Mouse (Mus musculus) T-cell, adult 2 months (primary cell): ENCODE data around the gene Gpr182.

Source experiments
- DNase-seq: peaks from one replicate; pipeline ENCODE4 v3.0.0; 2022; ENCODE audit warnings: low spot score

The Gpr182 gene

DNA sequence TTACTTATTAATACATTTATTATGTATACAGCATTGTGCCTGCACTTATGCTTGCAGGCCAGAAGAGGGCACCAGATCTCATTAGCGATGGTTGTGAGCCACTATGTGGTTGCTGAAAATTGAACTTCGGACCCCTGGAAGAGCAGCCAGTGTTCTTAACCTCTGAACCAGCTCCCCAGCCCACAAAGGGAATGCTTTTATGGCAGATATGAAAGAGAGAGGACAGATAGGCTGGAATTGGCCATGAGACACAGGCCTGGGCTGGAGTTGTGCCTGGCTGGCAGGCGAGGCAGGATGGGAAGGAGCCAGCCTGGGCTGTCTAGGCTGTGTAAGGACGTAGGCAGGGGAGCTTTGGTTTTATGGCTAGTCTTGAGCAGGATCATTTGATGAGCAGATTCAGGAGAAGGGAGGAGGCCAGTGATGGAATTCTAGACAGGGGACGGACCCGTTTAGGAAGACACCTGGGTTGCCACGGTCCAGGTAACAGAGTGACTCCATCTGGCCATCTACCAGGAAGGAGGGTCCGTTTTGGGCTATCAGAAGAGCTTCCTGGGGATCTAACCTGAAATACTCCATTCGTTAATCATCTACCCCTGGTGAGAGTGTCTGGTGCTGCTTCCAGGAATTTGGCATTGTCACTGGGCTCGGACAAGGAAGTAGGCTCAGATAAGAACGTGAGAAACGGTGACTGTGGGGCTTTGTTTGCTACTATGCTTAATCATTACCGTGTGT is 13.2 kb downstream of the Gpr182 start:
- peak; percentile 41 for DNase-seq

GRCm38 (mm10) chr10:127737552-127737951 is 14.0 kb downstream of the Gpr182 start:
- DNase-seq, result no peak

- no peak for DNase-seq
These were observed 14.6 kb downstream of the Gpr182 start for GRCm38 (mm10) chr10:127736916-127737315.

DNA sequence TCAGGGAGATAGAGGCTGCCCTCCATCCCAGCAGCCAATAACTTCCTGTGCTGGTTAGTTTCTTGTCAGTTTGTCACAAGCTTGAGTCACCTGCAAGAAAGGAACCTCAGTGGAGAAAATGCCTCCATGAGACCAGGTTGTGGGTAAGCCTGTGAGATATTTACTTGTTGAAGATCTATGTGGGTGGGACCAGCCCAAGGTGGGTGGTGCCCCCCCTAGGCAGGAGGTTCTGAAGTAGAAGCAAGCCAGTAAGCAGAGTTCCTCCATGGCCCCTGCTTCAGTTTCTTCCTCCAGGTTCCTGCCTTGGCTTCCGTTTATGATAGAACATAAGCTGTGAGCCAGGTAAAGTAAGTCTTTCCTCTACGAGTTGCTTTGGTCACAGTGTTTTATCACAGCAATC is 15.3 kb downstream of the Gpr182 start:
- no peak for DNase-seq

GRCm38 (mm10) chr10:127734434-127734833 is 17.1 kb downstream of the Gpr182 start:
- no peak for DNase-seq

DNA sequence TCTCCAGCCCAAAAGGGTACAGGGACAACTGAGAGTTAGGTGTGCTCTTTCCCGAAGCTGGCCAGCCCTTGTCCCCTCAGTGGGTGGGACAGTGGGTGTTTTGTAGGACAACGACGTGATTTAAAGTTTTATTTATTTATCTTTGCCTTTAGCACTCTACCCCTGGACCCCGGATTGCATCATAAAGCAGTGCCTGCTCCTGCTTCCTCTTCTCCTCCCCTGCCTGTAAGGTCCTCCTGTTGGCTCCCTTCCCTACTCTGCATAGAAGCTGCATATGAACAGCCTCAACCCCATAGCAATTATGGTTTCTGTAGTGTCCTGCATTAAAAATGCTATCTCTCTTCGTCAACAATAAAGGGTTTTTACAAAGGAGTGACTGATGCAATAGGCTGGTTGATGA is 20.1 kb downstream of the Gpr182 start:
- DNase-seq, result no peak

DNA sequence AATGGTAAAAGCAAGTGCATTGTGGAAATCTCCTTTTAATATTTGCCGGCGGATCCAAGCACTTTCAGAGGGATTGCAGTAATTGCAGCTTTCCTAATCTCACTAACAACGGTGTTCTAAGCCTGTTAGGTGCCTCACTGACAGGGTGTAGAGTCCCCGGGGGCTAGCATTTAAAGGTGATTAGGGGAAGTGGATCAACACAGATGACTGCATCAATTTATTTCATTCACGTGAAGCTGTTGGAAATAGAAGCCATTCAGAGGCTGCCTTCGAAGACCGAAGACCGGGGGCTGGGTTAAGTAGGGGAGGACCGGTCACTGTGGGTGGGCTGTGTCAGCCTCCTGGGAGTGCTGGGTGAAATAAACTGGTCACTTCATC is 20.6 kb downstream of the Gpr182 start:
- DNase-seq, result no peak

- DNase-seq, result no peak
These were observed 21.1 kb downstream of the Gpr182 start for GRCm38 (mm10) chr10:127730285-127730932.

DNA sequence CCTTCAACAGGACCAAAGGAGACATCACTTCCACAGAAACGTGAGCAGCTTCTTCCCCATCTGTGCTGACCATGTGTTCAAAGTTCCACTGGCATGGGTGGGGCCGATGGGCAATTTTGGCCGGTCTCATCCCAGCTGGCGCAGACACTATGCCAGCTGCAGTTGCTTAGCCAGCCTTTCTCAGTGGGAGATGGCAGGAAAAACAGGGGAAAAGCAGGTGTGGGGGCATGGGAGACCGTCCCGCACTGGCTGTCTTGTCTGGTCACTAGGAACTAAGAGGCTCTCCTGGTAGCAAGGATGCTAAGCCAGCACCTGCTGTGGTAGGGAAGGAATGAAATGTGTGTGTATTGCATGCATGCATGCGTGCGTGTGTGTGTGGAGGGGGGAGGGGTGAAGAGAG is 23.1 kb downstream of the Gpr182 start:
- DNase-seq, result no peak

DNA sequence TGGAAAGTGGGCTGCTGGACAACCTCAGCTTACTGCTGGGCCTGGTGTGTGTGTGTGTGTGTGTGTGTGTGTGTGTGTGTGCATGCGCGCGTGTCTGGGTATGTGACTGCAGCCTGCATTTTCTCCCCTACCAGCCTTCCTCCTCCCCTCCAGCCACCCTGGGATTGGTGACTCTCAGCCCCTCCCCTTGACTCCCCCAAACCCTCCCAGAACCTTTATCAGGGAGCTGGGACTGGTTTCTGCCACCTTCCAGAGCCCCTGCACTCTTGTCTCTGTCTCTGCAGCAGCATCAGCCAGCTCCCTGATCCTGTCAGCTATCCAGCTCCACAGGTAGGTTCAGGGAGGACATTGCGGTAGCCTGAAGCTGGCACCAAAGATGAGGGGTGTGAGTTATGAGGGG is 26.4 kb downstream of the Gpr182 start:
- DNase-seq, result no peak

- no peak for DNase-seq
These were observed 27.4 kb downstream of the Gpr182 start, which contains the start of gene Tac2 for GRCm38 (mm10) chr10:127724178-127724577. Gene Tac2, plus strand, starts transcription at chr10:127724478.

- no peak for DNase-seq
These were observed 29.7 kb downstream of the Gpr182 start for GRCm38 (mm10) chr10:127721671-127722418.

DNA sequence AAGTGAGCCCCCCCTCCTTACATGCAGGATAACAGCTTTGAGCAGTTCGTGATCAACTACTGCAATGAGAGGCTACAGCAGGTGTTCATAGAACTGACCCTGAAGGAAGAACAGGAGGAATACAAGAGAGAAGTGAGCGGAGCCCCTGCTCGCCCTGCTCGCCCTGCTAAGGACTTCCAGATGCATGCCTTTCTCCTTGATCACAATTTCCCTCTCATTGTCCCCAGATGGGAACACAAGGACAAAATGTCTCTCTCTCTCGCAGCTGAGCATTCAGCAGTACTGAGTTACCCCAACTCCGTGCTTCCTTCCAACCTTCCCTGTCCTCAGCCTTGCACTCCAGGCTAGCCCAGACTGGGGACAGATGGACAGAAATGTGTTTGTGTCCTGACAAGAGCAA is 38.8 kb downstream of the Gpr182 start:
- DNase-seq, result no peak

- DNase-seq, result no peak
These were observed 41.2 kb downstream of the Gpr182 start for GRCm38 (mm10) chr10:127710331-127710730.

DNA sequence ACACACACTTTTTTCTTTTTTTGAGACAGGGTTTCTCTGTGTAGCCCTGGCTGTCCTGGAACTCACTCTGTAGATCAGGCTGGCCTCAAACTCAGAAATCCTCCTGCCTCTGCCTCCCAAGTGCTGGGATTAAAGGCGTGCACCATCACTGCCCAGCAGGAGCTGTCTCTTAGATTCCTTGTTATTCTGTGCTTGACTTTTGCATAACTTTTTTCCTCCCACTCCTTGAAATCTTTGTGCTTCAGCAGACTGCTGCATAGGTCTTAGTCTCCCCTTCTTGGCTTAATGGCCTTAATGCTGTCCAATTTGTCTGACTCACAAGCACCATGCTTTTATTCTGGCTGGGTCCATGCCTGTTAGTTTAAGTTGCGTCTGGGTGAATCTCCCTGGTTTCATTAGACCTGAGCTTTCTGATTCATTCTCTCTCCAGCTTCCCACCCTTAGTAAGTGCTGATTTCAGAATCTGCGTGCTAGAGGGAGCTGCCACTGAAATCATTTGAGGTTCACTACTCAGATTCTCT is 42.6 kb downstream of the Gpr182 start:
- DNase-seq, result no peak

DNA sequence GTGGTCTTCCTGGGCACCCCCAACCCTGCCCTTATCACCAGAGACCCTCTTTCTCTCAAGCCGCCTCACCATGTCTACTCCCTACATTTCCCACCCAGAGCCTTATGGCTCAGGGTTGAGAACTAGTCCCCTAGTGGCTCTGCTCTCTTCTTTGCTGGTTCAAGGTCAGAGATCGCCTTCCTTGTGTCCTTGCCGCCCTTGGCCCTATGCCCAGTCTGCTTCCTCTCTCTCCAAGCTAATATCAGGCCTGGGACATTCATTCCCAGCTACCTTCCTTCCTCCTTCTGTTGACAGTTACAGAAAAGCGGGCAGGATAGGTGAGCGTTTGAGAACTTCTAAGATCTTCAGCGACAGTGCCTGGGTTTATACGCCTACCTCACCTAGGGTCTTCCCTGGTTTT is 43.8 kb downstream of the Gpr182 start:
- no peak for DNase-seq

GRCm38 (mm10) chr10:127705783-127706182 is 45.7 kb downstream of the Gpr182 start:
- DNase-seq, result no peak

DNA sequence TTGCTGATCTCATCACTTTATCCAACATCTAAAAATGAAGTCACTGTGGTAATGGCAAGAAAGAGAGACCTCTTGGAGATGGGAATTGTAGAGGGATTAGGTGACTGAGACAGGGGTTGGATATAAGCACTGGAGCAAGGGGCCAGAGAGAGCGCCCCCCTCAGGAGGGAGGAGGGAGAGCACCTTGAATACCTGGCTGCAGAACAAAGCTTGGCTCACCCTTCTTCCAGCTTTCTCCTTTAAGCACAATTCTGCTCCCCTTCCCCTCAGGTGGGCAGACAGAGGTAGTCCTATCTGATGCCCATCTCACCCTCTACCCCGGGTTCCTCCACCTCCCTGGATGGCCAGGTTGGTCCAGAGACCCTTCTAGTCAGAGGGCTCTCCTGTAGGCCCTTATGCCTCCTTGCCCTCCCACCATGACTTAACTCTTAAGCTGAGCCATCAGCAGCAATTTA is 46.7 kb downstream of the Gpr182 start, which contains the start of gene Myo1a:
TSS of gene Myo1a (plus strand) at position 405 of the 455 bp plus-strand sequence.
- no peak for DNase-seq

DNA sequence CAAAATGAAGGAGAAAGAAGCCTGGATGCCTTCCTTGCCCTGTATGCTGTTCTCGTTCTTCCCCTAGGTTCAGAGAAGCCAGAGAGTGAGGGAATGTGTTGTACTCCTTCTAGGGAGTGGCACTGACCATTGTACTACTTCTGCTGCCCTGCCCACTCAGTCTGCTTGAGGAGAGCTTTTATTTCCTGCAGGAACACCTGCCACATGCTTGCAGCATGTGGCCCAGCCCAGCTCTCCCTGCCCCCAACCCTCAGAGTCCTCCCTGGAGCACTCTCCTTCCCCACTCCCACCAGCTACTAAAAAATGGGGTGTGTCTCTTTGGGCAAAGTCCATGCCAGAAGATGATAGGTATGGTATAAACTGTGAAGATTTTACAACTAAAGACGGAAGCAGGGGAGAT is 47.2 kb downstream of the Gpr182 start:
- no peak for DNase-seq

DNA sequence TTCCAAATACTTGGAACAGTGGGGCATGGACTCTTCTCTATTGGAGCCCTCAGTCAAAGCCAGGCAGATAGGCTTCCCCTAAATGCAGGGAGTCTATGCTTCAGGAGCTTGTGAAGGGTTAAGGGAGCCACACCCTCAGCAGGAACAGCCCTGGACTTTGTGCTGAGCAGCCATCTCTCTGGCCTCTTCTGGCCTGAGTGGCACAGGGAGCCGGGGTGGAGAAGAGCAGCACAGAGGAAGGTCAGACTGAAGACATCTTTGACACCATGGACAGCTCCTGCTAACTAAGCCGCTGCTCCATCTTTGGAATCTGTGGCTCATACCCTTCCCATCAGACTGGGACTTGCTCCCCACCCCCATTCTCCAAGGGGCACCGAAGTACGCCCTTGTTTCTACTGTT is 48.2 kb downstream of the Gpr182 start:
- no peak for DNase-seq

DNA sequence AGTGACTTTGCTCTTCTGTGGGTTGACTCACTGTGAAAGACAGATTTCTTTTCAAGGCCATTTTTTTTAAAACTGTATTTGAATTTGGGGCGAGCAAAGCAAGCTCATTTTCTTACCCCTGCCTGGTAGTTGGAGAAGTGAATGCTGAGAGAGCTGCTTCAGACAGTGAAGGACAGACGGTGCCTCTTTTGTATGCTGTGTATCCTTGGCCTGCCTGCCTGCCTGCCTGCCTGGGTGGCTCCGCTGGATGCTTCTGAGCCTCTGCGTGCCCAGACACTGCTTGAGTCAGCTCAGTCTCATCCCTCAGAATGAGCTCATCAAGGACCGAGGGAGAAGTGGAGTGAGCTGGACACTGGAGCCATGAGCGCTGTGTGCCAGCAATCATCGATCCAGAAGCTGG is 52.6 kb downstream of the Gpr182 start:
- DNase-seq, result no peak
